Mouse (Mus musculus) liver, postnatal 0 days (tissue): Measurements from ENCODE around the gene Jak2. TPM values are rescaled to one million over a fixed set of nuclear protein-coding genes. Genes with fewer than 3 reads are reported as not detected.

ENCODE experiments used
- ATAC-seq: fragments of 200-750 bp; cut with Nextera tagmentation; 2 replicates; pipeline ENCODE4 v1.8.0; 2017; ENCODE audit warnings: mild to moderate bottlenecking, moderate library complexity
- DNase-seq: peaks from one replicate; pipeline ENCODE4 v3.0.0-alpha.2; 2016
- H3K27ac ChIP-seq: fragments of 300-500 bp; sonication (generic); 2 replicates; pipeline ENCODE4 v1.5.1; 2014; ENCODE audit warnings: antibody characterized with exemption, moderate library complexity, mild to moderate bottlenecking, low read depth
- H3K27me3 ChIP-seq: fragments of 300-500 bp; sonication (generic); 2 replicates; pipeline ENCODE4 v1.6.1; 2014; ENCODE audit warnings: low read length, control low read depth, mixed read lengths; ENCODE audit not compliant: insufficient read depth
- H3K36me3 ChIP-seq: fragments of 300-500 bp; sonication (generic); replicated peaks from 2 replicates; pipeline ENCODE4 v1.6.1; 2014; ENCODE audit warnings: mild to moderate bottlenecking, control low read depth, low read length, moderate library complexity, mixed read lengths; ENCODE audit not compliant: insufficient read depth
- H3K4me1 ChIP-seq: fragments of 300-500 bp; sonication (generic); 2 replicates; pipeline ENCODE4 v1.6.1; 2014; ENCODE audit warnings: antibody characterized with exemption, mild to moderate bottlenecking, control low read depth; ENCODE audit not compliant: insufficient read depth
- H3K4me2 ChIP-seq: fragments of 300-500 bp; sonication (generic); 2 replicates; pipeline ENCODE4 v1.6.1; 2014; ENCODE audit warnings: low read depth, mild to moderate bottlenecking, low read length, moderate library complexity, mixed read lengths
- H3K4me3 ChIP-seq: fragments of 300-500 bp; sonication (generic); 2 replicates; pipeline ENCODE4 v1.5.1; 2014; ENCODE audit warnings: low read depth, low read length
- H3K9ac ChIP-seq: fragments of 300-500 bp; sonication (generic); replicated peaks from 2 replicates; pipeline ENCODE4 v1.6.1; 2014; ENCODE audit warnings: mild to moderate bottlenecking, moderate library complexity
- H3K9me3 ChIP-seq: fragments of 300-500 bp; sonication (generic); 2 replicates; pipeline ENCODE4 v1.6.1; 2016; ENCODE audit warnings: mild to moderate bottlenecking, control low read depth, low read length, mixed read lengths
- CTCF ChIP-seq: sonication (generic); IDR thresholded peaks from 2 replicates; pipeline ENCODE4 v1.5.1; 2016; ENCODE audit warnings: antibody characterized with exemption, low read depth
- EP300 ChIP-seq: IDR thresholded peaks from 2 replicates; pipeline ENCODE4 v1.6.1; 2016; ENCODE audit warnings: antibody characterized with exemption, low read depth, mild to moderate bottlenecking
- WGBS: fragments of 180-500 bp; shearing (Covaris S2); extraction: QIAGEN DNeasy Blood & Tissue Kit; methylation state at CpG from one replicate; pipeline ENCODE4 v1.1.7; 2014; ENCODE audit not compliant: insufficient replicate concordance; 5-methylcytosine and 5-hydroxymethylcytosine counted together
- polyA plus RNA-seq: library from polyadenylated mRNA; unstranded; fragments of >200 nt; fragmentation: Nextera tagmentation; extraction: Ambion mirVana; gene quantifications from 2 replicates; pipeline ENCODE4 v1.2.1, GENCODE M21; 2015

The Jak2 gene
- polyA plus RNA-seq, 1 experiment from 2014 or later: 6.0 TPM

DNA sequence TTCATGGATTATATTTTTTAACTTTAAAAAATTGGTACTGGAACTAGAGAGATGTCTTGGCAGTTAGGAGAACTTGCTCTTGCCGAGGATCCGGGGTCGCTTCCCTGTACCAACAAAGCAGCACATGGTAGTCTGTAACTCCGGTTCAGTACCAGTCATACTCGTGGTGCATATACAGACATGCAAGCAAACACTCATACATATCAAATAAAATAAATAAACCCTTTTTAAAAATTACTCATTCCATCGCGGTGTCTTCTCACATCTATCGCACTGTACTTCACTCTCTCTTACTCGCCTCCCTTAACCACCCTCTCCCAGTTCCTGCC, 74.2 kb downstream of the Jak2 start:
- Histone ChIP-seq H3K9me3 (no peaks in the 10 kb centered on the region), H3K4me3 (0 out of 2 replicates have a peak overlapping the region, but pooled peaks have one; percentile 39), H3K27me3 (peaks cover 6% of the 10 kb centered on the region; the same call in 1 of the 2 replicates), H3K36me3 (no peaks in the 10 kb centered on the region), H3K4me1 (peaks cover 8% of the 10 kb centered on the region), H3K27ac (no peak overlapping the region), H3K9ac (no peak overlapping the region; the same call in 1 of the 2 replicates), H3K4me2 (peak overlapping the region; percentile 72)
- 68% methylated on average over 9 of the region's 9 CpGs for WGBS
- TF ChIP-seq EP300 (no peak), CTCF (no peak)
- no peak for DNase-seq
- no peak for ATAC-seq

GRCm38 (mm10) chr19:29326396-29326795, 74.8 kb downstream of the Jak2 start:
- Histone ChIP-seq H3K36me3 (no peaks in the 10 kb centered on the region), H3K9ac (no peak overlapping the region), H3K9me3 (no peaks in the 10 kb centered on the region), H3K4me1 (peaks cover 8% of the 10 kb centered on the region), H3K4me2 (no peak overlapping the region), H3K27ac (no peak overlapping the region), H3K27me3 (peaks cover 6% of the 10 kb centered on the region; the same call in 1 of the 2 replicates), H3K4me3 (no peak overlapping the region)
- TF ChIP-seq CTCF (no peak), EP300 (no peak)
- DNase-seq (no peak), ATAC-seq (no peak)
- WGBS: 88% methylated on average over 4 of the region's 4 CpGs

GRCm38 (mm10) chr19:29326822-29327552, 75.4 kb downstream of the Jak2 start:
- peaks cover 8% of the 10 kb centered on the region for H3K4me1 ChIP-seq
- H3K4me3 ChIP-seq: no peak overlapping the region
- H3K27ac ChIP-seq: no peak overlapping the region
- no peak for DNase-seq
- WGBS: 77% methylated on average over 13 of the region's 13 CpGs
- no peaks in the 10 kb centered on the region for H3K9me3 ChIP-seq
- TF ChIP-seq EP300 (no peak), CTCF (no peak)
- H3K4me2 ChIP-seq: no peak overlapping the region
- H3K27me3 ChIP-seq: peaks cover 6% of the 10 kb centered on the region; the same call in 1 of the 2 replicates
- ATAC-seq: no peak
- no peak overlapping the region for H3K9ac ChIP-seq
- H3K36me3 ChIP-seq: no peaks in the 10 kb centered on the region

GRCm38 (mm10) chr19:29334068-29334745, 82.6 kb downstream of the Jak2 start, which contains the start of gene Rln1:
Rln1 (minus strand) TSS chr19:29334670.
- no peaks in the 10 kb centered on the region for H3K9me3 ChIP-seq
- no peaks in the 10 kb centered on the region for H3K36me3 ChIP-seq
- no peak within 1 kb of the TSS for H3K27ac ChIP-seq
- H3K27me3 ChIP-seq: 0 out of 2 replicates have a peak, but pooled peaks cover 8% of the 10 kb centered on the region
- no peak for TF ChIP-seq CTCF
- TF ChIP-seq EP300: no peak
- H3K4me3 ChIP-seq: peak within 1 kb of the TSS; percentile 28; the same call in 1 of the 2 replicates
- 7% methylated on average over 23 of the region's 23 CpGs for WGBS
- peak; percentile 21 for DNase-seq
- H3K4me2 ChIP-seq: peak within 1 kb of the TSS; percentile 72
- H3K9ac ChIP-seq: 0 out of 2 replicates have a peak within 1 kb of the TSS, but pooled peaks have one; percentile 26
- no peak for ATAC-seq
- H3K4me1 ChIP-seq: no peaks in the 10 kb centered on the region

DNA sequence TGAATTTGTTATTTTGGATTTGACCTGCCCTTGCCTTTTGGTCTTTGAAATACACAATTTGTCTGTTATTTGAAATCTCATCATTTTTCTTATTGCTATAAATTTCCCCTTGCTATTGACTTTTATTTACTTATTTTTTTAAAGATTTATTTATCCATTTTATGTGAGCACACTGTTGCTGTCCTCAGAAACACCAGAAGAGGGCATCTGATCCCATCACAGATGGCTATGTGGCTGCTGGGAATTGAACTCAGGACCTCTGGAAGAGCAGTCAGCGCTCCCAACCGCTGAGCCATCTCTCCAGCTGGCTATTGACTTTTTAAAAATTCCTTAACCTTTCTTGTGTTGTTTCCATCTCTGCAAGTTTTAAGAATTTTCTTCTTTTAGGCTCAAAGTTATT, 85.0 kb downstream of the Jak2 start:
- no peak overlapping the region for H3K9ac ChIP-seq
- H3K27ac ChIP-seq: no peak overlapping the region
- H3K4me3 ChIP-seq: no peak overlapping the region
- TF ChIP-seq CTCF: no peak
- TF ChIP-seq EP300: no peak
- WGBS: 79% methylated on average over 2 of the region's 2 CpGs
- no peaks in the 10 kb centered on the region for H3K4me1 ChIP-seq
- no peak overlapping the region for H3K4me2 ChIP-seq
- no peak for DNase-seq
- no peak for ATAC-seq
- H3K36me3 ChIP-seq: no peaks in the 10 kb centered on the region
- 0 out of 2 replicates have a peak, but pooled peaks cover 8% of the 10 kb centered on the region for H3K27me3 ChIP-seq
- no peaks in the 10 kb centered on the region for H3K9me3 ChIP-seq

DNA sequence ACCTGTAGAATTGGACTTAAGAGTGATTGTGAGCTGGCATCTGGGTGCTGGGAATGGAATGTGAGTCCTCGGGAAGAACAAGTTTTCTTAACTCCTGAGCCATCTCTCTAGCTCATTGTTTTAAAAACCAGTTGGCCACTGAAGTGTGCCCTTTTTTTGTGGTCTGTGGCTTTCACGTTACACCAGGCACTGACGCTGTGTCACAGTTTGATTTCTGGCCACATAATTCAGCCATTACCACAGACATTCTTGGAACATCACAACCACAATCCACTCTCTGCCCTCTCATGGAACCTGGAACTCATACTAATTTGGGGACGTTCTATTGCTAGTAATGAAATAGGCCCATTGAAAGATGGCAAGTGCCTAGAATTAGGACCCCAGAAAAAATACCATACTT, 89.4 kb downstream of the Jak2 start:
- H3K4me1 ChIP-seq: no peaks in the 10 kb centered on the region
- no peak overlapping the region for H3K4me3 ChIP-seq
- H3K36me3 ChIP-seq: no peaks in the 10 kb centered on the region
- no peak overlapping the region for H3K27ac ChIP-seq
- no peaks in the 10 kb centered on the region for H3K27me3 ChIP-seq
- DNase-seq (no peak), ATAC-seq (no peak)
- no peak overlapping the region for H3K9ac ChIP-seq
- 46% methylated on average over 4 of the region's 4 CpGs for WGBS
- H3K9me3 ChIP-seq: no peaks in the 10 kb centered on the region
- no peak overlapping the region for H3K4me2 ChIP-seq
- no peak for TF ChIP-seq EP300
- no peak for TF ChIP-seq CTCF
